In genomic region chr15:93335821-93336657, GRCm38 (mm10) we compare ENCODE assay signal across 8 mouse cellular contexts. TPM values are rescaled to one million over a fixed set of nuclear protein-coding genes. Genes with fewer than 3 reads are reported as not detected.
DNase-seq lines count a peak whose midpoint lies in the region; ATAC-seq and TF ChIP-seq lines count a peak whose summit lies in the region.

No protein-coding gene starts in this region.

- H3K27ac ChIP-seq in cerebellum, adult 2 months (ENCODE audit: insufficient read depth, low read length): peak overlapping the region; percentile 72; the same call in 1 of the 2 replicates
- peak overlapping the region; percentile 95 for H3K27ac ChIP-seq in hindbrain, embryonic 15.5 days (replicated peaks)
- H3K27ac ChIP-seq in limb, embryonic 11.5 days (replicated peaks; ENCODE audit: low read depth, low read length): peak overlapping the region; percentile 92
- peak overlapping the region; percentile 96 for H3K27ac ChIP-seq in midbrain, embryonic 13.5 days

- no peak for TF ChIP-seq POLR2A in cerebellum, adult 2 months (IDR thresholded peaks at IDR 0.05; ENCODE audit: borderline replicate concordance, insufficient read depth, low read length)

- H3K4me3 ChIP-seq in cerebellum, adult 2 months (replicated peaks; ENCODE audit: insufficient read depth, low read depth, low read length): peak overlapping the region; percentile 81
- H3K4me3 ChIP-seq in hindbrain, embryonic 15.5 days: peak overlapping the region; percentile 91
- H3K4me3 ChIP-seq in limb, embryonic 11.5 days (ENCODE audit: low read depth, low read length): peak overlapping the region; percentile 79
- peak overlapping the region; percentile 92 for H3K4me3 ChIP-seq in midbrain, embryonic 13.5 days (replicated peaks)

- ATAC-seq in hindbrain, embryonic 15.5 days (ENCODE audit: low FRiP score, low read depth): peak; percentile 67
- ATAC-seq in limb, embryonic 11.5 days (ENCODE audit: insufficient number of reproducible peaks, low FRiP score, low TSS enrichment, low read depth): peak; percentile 55
- peak; percentile 66 for ATAC-seq in midbrain, embryonic 13.5 days

- no peaks in the 10 kb centered on the region for H3K9me3 ChIP-seq in hindbrain, embryonic 15.5 days
- no peaks in the 10 kb centered on the region for H3K9me3 ChIP-seq in limb, embryonic 11.5 days (ENCODE audit: control insufficient read depth, low read length)
- H3K9me3 ChIP-seq in midbrain, embryonic 13.5 days: no peaks in the 10 kb centered on the region

- no peak for TF ChIP-seq CTCF in cerebellum, adult 2 months (IDR thresholded peaks at IDR 0.05; ENCODE audit: borderline replicate concordance, insufficient read depth, low read depth, low read length)

- H3K4me1 ChIP-seq in cerebellum, adult 2 months (ENCODE audit: control insufficient read depth, insufficient read depth, low read length): peaks cover 4% of the 10 kb centered on the region; the same call in 1 of the 2 replicates
- H3K4me1 ChIP-seq in hindbrain, embryonic 15.5 days (replicated peaks): peaks cover 23% of the 10 kb centered on the region
- H3K4me1 ChIP-seq in limb, embryonic 11.5 days (ENCODE audit: control insufficient read depth, insufficient read depth, low read length): no peaks in the 10 kb centered on the region
- H3K4me1 ChIP-seq in midbrain, embryonic 13.5 days (replicated peaks): peaks cover 21% of the 10 kb centered on the region

- peak overlapping the region; percentile 92 for H3K9ac ChIP-seq in hindbrain, embryonic 15.5 days
- H3K9ac ChIP-seq in limb, embryonic 11.5 days (ENCODE audit: low read length): peak overlapping the region; percentile 91
- peak overlapping the region; percentile 95 for H3K9ac ChIP-seq in midbrain, embryonic 13.5 days (replicated peaks)

- no peaks in the 10 kb centered on the region for H3K27me3 ChIP-seq in cerebellum, adult 2 months (ENCODE audit: control insufficient read depth, insufficient read depth, low read length)
- no peaks in the 10 kb centered on the region for H3K27me3 ChIP-seq in hindbrain, embryonic 15.5 days
- H3K27me3 ChIP-seq in limb, embryonic 11.5 days (ENCODE audit: control insufficient read depth, insufficient read depth, low read length): no peaks in the 10 kb centered on the region
- H3K27me3 ChIP-seq in midbrain, embryonic 13.5 days: no peaks in the 10 kb centered on the region
- H3K27me3 ChIP-seq in splenic B cell, adult 2 months (ENCODE audit: control insufficient read depth, insufficient read depth, low read length, poor library complexity, severe bottlenecking): no peaks in the 10 kb centered on the region

- no peaks in the 10 kb centered on the region for H3K36me3 ChIP-seq in hindbrain, embryonic 15.5 days
- H3K36me3 ChIP-seq in limb, embryonic 11.5 days (ENCODE audit: control insufficient read depth, insufficient read depth, low read length): no peaks in the 10 kb centered on the region; the same call in 1 of the 2 replicates
- H3K36me3 ChIP-seq in midbrain, embryonic 13.5 days: peaks cover 7% of the 10 kb centered on the region
- no peaks in the 10 kb centered on the region for H3K36me3 ChIP-seq in splenic B cell, adult 2 months (ENCODE audit: control insufficient read depth, insufficient read depth, low read length, poor library complexity, severe bottlenecking)

- WGBS in cerebellum, adult 2 months: 1% methylated on average over 91 of the region's 110 CpGs
- WGBS in hindbrain, embryonic 15.5 days: under 1% methylated on average over 75 of the region's 110 CpGs
- WGBS in limb, embryonic 11.5 days: under 1% methylated on average over 64 of the region's 110 CpGs
- under 1% methylated on average over 52 of the region's 110 CpGs for WGBS in midbrain, embryonic 13.5 days

- peak overlapping the region; percentile 77 for H3K4me2 ChIP-seq in hindbrain, embryonic 15.5 days
- peak overlapping the region; percentile 81 for H3K4me2 ChIP-seq in limb, embryonic 11.5 days (ENCODE audit: low read depth, severe bottlenecking)
- peak overlapping the region; percentile 73 for H3K4me2 ChIP-seq in midbrain, embryonic 13.5 days (replicated peaks)

- peak; percentile 24 for DNase-seq in layer of hippocampus, adult 11-12 months (ENCODE audit: low spot score)
- DNase-seq in layer of hippocampus, adult 8-10 months (ENCODE audit: low spot score in 2 of 2): no peak
- DNase-seq in cerebellum, adult 2 months: peak; percentile 52 to 56
- peak; percentile 40 for DNase-seq in forelimb bud, embryonic 11.5 days (ENCODE audit: low read depth, low spot score)
- peak; percentile 69 for DNase-seq in limb, embryonic 11.5 days (ENCODE audit: low spot score)
- peak; percentile 56 for DNase-seq in splenic B cell, adult 2 months (ENCODE audit: low read depth, low spot score)

RNA-seq across cellular contexts. Expression of gene Yaf2, which starts 0.7 kb away (rescaled TPM):
- 10 to 100 TPM; 81.1 to 91.2 (median 84.0) TPM for total RNA-seq in layer of hippocampus, adult 8-10 months (2022)
- polyA plus RNA-seq in cerebellum, adult 2 months (2012; rRNA removed): 91.7 and 95.5 TPM in 2 replicates
- 128 and 131 TPM in 2 replicates for polyA plus RNA-seq in hindbrain, embryonic 15.5 days (2015; fragmentation: Nextera tagmentation; extraction: Ambion mirVana)
- polyA plus RNA-seq in limb, embryonic 11.5 days (2014; fragmentation: Nextera tagmentation; extraction: Ambion mirVana): 99.0 and 109 TPM in 2 replicates
- polyA plus RNA-seq in midbrain, embryonic 13.5 days (2015; fragmentation: Nextera tagmentation; extraction: Ambion mirVana): 91.3 and 97.4 TPM in 2 replicates

Comparison
In these comparisons a context has a peak if more than half of its experiments do, and no peak if none do; other contexts are left out.
1. DNase-seq: peak in layer of hippocampus, adult 11-12 months (single experiment), cerebellum, adult 2 months (2 of 2), forelimb bud, embryonic 11.5 days (single experiment), limb, embryonic 11.5 days (single experiment) and splenic B cell, adult 2 months (single experiment); none in layer of hippocampus, adult 8-10 months (0 of 2).
2. Peak in every context shown above with its lines, with median percentiles within 50 percentile points of each other: H3K27ac ChIP-seq, H3K4me3 ChIP-seq, ATAC-seq, H3K4me2 ChIP-seq and H3K9ac ChIP-seq.